Mouse (Mus musculus): Measurements from ENCODE around the gene Tor3a.

DNA sequence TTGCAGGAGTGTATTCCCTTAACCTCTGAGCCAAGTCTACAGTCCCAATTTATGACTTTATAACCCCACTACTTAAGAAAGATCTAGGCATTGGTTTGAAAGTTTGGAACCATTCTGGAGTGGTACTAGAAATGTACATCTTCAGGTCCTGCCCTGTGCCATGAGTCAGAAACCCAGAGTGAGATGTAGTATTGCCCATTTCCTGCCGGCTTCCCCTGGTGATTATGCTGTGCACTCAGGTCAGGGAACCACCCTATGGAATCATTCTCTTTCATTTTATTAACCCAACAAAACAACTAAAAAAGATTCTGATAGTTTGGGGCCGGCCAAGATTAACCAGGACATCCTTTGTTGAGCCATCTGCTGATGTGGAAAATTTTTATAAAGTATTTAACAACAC, 68.2 kb downstream of the Tor3a start:
- TF ChIP-seq CTCF (conservative IDR thresholded peaks at IDR 0.05; ENCODE audit: low read length) = no peak
- TF ChIP-seq NANOG (IDR thresholded peaks at IDR 0.05; ENCODE audit: borderline replicate concordance, low read length) = no peak
